Mouse (Mus musculus) bone marrow macrophage, adult 2 months (primary cell): ENCODE measurements around the gene Dennd2c.

Experiments
- CTCF ChIP-seq: IDR thresholded peaks from 2 replicates; pipeline ENCODE4 v1.5.1; 2012; ENCODE audit warnings: low read depth, mild to moderate bottlenecking, low read length, moderate library complexity
- POLR2A ChIP-seq: IDR thresholded peaks from 2 replicates; pipeline ENCODE4 v1.6.1; 2012; ENCODE audit warnings: mild to moderate bottlenecking, low read depth, low read length, borderline replicate concordance

DNA sequence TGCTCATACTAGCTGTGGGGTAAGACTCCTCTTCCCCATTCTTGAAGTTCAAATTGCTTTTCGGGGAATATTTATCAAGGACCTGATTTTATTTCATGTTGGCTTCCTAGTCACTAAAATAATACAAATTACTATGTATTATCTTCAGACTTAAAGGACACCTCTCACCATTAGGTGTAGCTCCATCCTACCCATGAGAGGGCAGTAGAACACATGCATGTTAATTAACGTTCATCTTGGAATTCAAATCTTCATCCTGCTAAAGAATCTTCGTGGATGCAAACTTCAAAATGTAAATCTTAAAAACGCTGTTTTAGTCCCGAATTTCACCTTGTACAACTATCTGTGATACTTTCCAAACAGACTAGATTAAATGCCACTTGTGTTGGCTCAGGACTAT, 1.2 kb upstream of the Dennd2c start:
- TF ChIP-seq CTCF = no peak
- no peak for TF ChIP-seq POLR2A
